Mouse (Mus musculus) cerebellum, adult (tissue): ENCODE data around the gene Gngt2.

ENCODE experiments used
- ATAC-seq: cut with Nextera tagmentation; 2 replicates; pipeline ENCODE4 v1.9.2; 2017; ENCODE audit warnings: mild to moderate bottlenecking, moderate library complexity, mixed read lengths; ENCODE audit not compliant: insufficient number of reproducible peaks, low FRiP score, low TSS enrichment

Gene Gngt2

GRCm38 (mm10) chr11:95825625-95826024 is 11.4 kb upstream of the Gngt2 start:
- no peak for ATAC-seq

- ATAC-seq = no peak
Measured at GRCm38 (mm10) chr11:95826317-95827167, 10.5 kb upstream of the Gngt2 start.

GRCm38 (mm10) chr11:95827168-95827447 is 9.9 kb upstream of the Gngt2 start:
- ATAC-seq = no peak

GRCm38 (mm10) chr11:95827464-95828085 is 9.4 kb upstream of the Gngt2 start:
- ATAC-seq = no peak

GRCm38 (mm10) chr11:95828181-95828964 is 8.6 kb upstream of the Gngt2 start:
- no peak for ATAC-seq

DNA sequence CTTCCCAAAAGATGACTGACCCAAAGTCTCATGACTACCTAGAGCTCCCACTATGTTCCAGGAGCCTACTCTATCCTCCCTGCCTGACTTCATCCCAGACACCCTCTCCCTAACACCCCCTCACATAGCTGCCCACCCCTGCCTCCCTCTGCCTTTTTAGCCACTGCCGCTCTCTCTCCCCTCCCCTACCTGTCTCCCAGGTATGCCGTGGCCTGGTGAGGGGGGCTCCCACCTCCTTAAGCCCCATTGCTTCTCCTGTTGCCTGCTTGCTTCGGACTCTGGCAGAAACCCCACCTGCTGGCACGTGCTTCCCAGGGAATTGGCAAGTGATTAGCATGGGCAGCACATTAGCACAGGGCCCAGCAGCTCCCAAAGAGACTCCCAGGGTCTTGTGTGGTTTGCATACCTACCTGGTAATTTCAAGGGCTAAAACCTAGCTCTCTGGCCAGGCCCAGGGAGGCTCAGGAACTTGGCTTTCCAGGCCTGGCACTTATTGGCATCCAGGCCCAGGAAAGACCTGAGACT is 7.4 kb upstream of the Gngt2 start:
- ATAC-seq = no peak

- ATAC-seq = no peak
Measured at GRCm38 (mm10) chr11:95830411-95831275, 6.4 kb upstream of the Gngt2 start.

DNA sequence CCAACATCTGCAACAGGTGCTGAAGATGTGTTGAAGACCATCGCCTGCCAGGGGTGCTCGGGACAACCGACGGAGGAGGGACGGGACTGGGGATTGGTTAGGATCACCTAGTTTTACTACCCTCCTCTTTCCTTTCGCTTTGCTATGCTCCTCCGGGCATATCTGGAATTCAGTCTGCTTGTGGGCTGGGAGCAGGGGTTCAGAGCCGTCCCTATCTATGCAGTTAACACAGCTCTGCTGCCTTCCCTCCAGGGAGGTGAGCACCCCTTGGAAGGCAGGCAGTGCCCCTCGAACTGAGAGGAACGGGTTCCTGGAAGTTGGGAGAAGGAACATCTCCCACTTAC is 5.8 kb upstream of the Gngt2 start:
- ATAC-seq = no peak

DNA sequence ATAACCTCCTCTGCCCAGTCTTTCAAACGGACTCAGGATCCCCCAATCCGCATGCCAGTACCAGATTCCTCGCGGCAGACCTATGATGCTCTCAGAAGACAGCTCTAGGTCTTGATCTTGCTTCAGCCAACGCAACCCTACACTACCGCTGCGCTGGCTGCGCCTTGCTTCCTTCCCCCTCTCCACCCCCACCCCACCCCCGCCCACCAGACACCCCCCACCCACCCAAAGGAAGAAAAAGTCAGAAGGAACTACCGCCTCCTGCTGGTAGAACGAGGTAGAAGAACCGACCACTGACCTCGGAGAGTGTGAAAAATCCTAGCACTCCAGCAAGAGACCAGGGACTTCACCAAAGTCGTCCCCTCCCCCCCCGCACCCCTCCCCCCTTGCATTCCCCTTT is 5.4 kb upstream of the Gngt2 start:
- ATAC-seq = no peak

- ATAC-seq = no peak
Measured at GRCm38 (mm10) chr11:95832129-95833005, 4.6 kb upstream of the Gngt2 start.

DNA sequence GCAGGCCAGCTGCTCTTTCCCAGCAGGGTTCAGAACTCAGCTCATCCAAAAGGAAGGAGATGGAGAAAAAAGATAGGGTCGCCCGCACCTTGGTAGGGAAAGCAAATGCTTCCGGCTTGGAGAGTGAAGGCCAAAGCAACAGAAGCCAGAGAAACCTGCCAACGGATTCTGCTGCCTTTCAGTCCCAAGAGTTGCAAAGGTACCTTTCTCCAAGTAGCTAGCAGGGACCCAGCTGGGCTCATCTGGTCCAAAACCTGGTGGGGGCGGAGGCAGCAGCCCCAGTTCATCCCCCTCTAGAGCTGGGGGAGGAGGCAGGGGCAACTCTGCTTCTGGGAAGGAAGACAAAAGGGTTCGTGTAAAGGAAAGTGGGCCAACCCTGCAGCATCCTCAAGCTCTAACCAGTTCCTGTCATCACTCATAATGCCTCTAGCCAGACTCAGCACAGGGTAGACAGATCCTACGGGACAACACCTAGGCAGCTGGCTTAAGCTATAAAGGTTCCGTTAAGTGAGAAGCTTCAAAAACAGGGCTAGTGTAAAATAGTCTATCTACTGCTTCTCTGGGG is 3.9 kb upstream of the Gngt2 start:
- no peak for ATAC-seq

- ATAC-seq = no peak
Measured at GRCm38 (mm10) chr11:95833631-95834142, 3.3 kb upstream of the Gngt2 start.

DNA sequence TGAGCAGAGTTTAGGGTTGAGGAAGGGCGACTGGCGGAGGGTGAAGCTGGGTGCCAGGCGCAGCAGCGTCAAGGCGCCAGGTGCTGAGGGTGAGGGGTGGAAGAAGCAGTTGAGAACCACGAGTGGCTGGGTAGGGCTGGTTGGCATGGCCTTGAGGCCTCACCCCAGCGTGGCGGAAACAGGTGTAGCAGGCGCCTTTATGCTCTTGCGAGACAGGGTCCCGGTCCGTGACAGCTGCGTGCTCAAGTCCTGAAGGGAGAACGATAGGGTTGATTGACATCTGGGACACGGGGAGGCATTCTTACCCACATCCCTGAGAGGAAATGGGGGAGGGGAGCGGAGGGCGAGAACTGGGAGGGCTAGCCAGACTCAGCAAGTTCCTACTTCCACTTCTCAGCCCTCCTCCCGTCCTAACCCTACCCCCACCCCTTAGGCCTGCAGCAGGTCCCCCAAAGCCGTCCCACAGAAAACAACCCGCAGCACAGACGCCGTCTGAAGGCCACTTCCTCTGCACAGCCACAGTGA is 2.8 kb upstream of the Gngt2 start:
- ATAC-seq = no peak

DNA sequence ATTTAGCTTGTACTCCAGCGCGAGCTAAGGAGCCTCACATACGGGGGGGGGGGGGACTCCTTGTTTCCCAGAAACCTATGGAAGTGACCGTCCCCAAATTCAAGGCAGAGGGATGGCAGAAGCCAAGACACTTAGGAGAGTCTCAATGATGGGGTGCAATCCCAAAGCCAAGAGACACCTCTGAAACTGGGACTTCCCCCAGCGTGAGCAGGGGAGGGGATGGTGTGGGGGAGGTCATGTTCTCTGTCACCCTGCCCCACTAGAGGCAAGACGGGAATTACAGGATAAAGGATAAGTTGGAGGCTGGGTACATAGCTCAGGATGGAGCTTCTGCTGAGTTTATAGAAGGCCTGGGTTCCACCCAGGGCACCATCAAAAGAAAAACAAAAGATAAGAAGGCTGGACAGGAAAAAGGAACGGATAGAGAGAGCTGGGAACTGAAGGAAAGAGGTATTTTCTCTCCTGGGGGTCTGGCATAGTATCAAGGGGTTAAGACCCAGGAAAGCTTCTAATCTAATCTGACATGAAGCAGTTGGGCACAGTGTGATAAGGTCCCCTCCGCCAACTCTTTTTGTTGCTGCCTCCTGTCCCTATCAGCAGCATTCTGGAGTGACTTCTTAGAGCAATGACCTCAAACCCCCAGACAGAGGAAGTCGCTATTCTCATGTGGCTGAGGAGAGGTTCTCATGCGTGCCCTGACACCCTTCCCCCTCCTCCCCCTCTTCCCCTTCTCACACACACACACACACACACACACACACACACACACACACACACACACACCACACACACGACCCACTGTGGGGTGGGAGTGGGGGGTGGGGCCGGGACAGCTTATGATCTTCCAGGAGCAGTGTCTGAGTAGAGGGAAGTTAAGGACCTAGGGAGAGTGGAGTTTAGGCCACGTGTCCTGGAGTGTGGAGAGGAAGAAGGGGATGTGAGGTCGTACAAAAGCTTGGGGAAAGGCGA is 2.0 kb upstream of the Gngt2 start:
- no peak for ATAC-seq

DNA sequence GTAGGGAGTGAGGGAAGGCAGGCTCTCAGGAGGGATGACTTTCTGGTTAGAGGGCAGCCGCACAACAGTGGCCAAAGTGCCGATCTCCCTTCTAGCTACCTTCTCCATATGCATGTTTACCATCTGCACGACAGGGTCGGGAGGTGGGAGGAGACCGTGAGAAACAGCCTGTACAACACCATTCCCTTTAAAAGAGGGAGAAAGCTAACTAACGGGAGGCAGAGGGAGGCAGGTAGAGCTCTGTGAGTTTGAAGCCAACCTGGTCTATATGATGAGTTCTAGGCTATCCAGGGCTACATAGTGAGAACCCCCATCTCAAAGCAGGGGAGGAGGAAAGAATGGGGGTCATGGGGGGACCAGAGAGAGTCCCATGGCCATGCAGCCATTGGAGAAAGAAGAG is 1.2 kb upstream of the Gngt2 start:
- ATAC-seq = no peak

- no peak for ATAC-seq
Measured at GRCm38 (mm10) chr11:95836433-95836832, 583 bp upstream of the Gngt2 start.

DNA sequence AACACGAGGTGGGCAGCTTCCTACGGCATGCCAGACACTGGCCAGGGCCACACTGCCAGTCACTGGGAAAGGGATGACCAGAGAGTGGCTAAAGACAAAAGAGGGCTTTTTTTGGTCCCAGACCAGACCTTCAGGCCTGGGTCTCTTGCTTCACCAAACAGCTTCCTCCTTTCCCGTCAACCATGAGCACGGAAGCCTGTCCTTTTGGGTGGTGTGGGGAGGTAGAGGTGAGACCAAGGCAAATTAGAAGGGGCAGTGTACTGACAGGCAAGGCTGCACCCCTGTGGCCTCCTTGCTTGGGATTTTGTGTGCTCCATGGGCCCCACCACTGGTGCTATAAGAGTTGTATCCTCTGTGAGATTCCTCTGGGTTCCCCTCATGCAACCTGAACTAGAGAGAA is 1.6 kb downstream of the Gngt2 start:
- ATAC-seq = no peak
